Mouse (Mus musculus) CH12.LX (cell line): ENCODE data around the gene Tsc22d2. TPM values are rescaled to one million over a fixed set of nuclear protein-coding genes. Genes with fewer than 3 reads are reported as not detected.
A peak's percentile ranks its signal among the peaks of the same experiment; 100 is the strongest.

ENCODE experiments used
- DNase-seq: peaks from one replicate; pipeline ENCODE4 v3.0.0-alpha.2; 2013; ENCODE audit errors: extremely low read depth
- H3K27ac ChIP-seq: 2 replicates; pipeline ENCODE4 v1.5.1; 2012; ENCODE audit warnings: low read depth, mild to moderate bottlenecking, control low read depth, moderate library complexity; ENCODE audit not compliant: insufficient read depth
- H3K27me3 ChIP-seq: replicated peaks from 2 replicates; pipeline ENCODE3; 2012; ENCODE audit warnings: inconsistent platforms
- H3K36me3 ChIP-seq, 2 experiments: replicated peaks in 1 of 2; 2 replicates each; pipeline versions ENCODE3 to v1.6.1; 2012; ENCODE audit warnings: inconsistent platforms in 1 of 2, low read length in 1 of 2, mild to moderate bottlenecking in 1 of 2, mixed read lengths in 1 of 2, moderate library complexity in 1 of 2; ENCODE audit not compliant: control insufficient read depth in 1 of 2, insufficient read depth in 1 of 2
- H3K4me1 ChIP-seq, 2 experiments: 2 replicates each; pipeline ENCODE4 v1.6.1; 2012; ENCODE audit warnings: inconsistent platforms in 1 of 2, moderate library complexity in 1 of 2; ENCODE audit not compliant: insufficient read depth in 2 of 2, control insufficient read depth in 1 of 2
- H3K4me2 ChIP-seq: 2 replicates; pipeline ENCODE4 v1.6.1; 2012; ENCODE audit warnings: low read depth, mild to moderate bottlenecking, control low read depth; ENCODE audit not compliant: poor library complexity, insufficient read depth, severe bottlenecking
- H3K4me3 ChIP-seq, 3 experiments: fragments of 150-350 bp in 1 of 3; sonication (generic) in 1 of 3; replicated peaks in 1 of 3; 2 replicates each; pipeline versions ENCODE3 to v1.5.1; 2011 to 2012; ENCODE audit warnings: low read depth in 2 of 3, low read length in 2 of 3, mild to moderate bottlenecking in 2 of 3, moderate library complexity in 2 of 3, control low read depth in 1 of 3, improper control_type of control experiment in 1 of 3, inconsistent platforms in 1 of 3, mixed read lengths in 1 of 3; ENCODE audit not compliant: poor library complexity in 1 of 3
- H3K79me2 ChIP-seq: replicated peaks from 2 replicates; pipeline ENCODE4 v1.6.1; 2012; ENCODE audit warnings: mild to moderate bottlenecking, moderate library complexity; ENCODE audit not compliant: control insufficient read depth, poor library complexity, insufficient read depth, severe bottlenecking; ENCODE audit errors: extremely low read depth
- H3K9ac ChIP-seq: 2 replicates; pipeline ENCODE4 v1.6.1; 2012; ENCODE audit warnings: low read depth, mild to moderate bottlenecking, control low read depth, moderate library complexity; ENCODE audit not compliant: insufficient read depth
- H3K9me3 ChIP-seq: replicated peaks from 2 replicates; pipeline ENCODE3; 2012; ENCODE audit warnings: low read length, inconsistent platforms, mixed read lengths
- CHD2 ChIP-seq: IDR thresholded peaks from 2 replicates; pipeline ENCODE4 v1.6.1; 2011; ENCODE audit warnings: low read length, improper control_type of control experiment
- CTCF ChIP-seq, 2 experiments: IDR thresholded peaks in 1 of 2; conservative IDR thresholded peaks in 1 of 2; 2 replicates each; pipeline ENCODE4 v1.5.1; 2011 to 2012; ENCODE audit warnings: low read depth in 2 of 2, low read length in 2 of 2, improper control_type of control experiment in 1 of 2, inconsistent platforms in 1 of 2, mild to moderate bottlenecking in 1 of 2, moderate library complexity in 1 of 2
- ETS1 ChIP-seq: conservative IDR thresholded peaks from 2 replicates; pipeline ENCODE4 v1.6.1; 2012; ENCODE audit warnings: low read depth, mild to moderate bottlenecking, inconsistent platforms, low read length, improper control_type of control experiment, moderate library complexity
- GABPA ChIP-seq: IDR thresholded peaks from 2 replicates; pipeline ENCODE4 v1.6.1; 2012; ENCODE audit warnings: low read depth, low read length, improper control_type of control experiment, inconsistent platforms; ENCODE audit not compliant: insufficient replicate concordance
- JUN ChIP-seq: IDR thresholded peaks from 2 replicates; pipeline ENCODE4 v1.6.1; 2011; ENCODE audit warnings: low read depth, mild to moderate bottlenecking, low read length, improper control_type of control experiment, moderate library complexity; ENCODE audit not compliant: insufficient read depth
- MAFK ChIP-seq: IDR thresholded peaks from 2 replicates; pipeline ENCODE4 v1.6.1; 2011; ENCODE audit warnings: low read length, improper control_type of control experiment; ENCODE audit not compliant: insufficient replicate concordance
- MAX ChIP-seq: IDR thresholded peaks from 2 replicates; pipeline ENCODE4 v1.6.1; 2011; ENCODE audit warnings: low read length, improper control_type of control experiment
- NELFE ChIP-seq: IDR thresholded peaks from 2 replicates; pipeline ENCODE4 v1.6.1; 2011; ENCODE audit warnings: low read depth, low read length, improper control_type of control experiment
- PAX5 ChIP-seq: IDR thresholded peaks from 2 replicates; pipeline ENCODE4 v1.6.1; 2012; ENCODE audit warnings: low read length, inconsistent platforms, mixed read lengths
- POLR2A ChIP-seq: IDR thresholded peaks from 2 replicates; pipeline ENCODE4 v1.6.1; 2011; ENCODE audit warnings: low read depth, mild to moderate bottlenecking, improper control_type of control experiment, low read length
- SIN3A ChIP-seq: IDR thresholded peaks from 2 replicates; pipeline ENCODE4 v1.6.1; 2012; ENCODE audit warnings: low read length, improper control_type of control experiment, inconsistent platforms
- SMC3 ChIP-seq: IDR thresholded peaks from 2 replicates; pipeline ENCODE4 v1.6.1; 2011; ENCODE audit warnings: low read depth, low read length, improper control_type of control experiment
- TCF12 ChIP-seq: IDR thresholded peaks from 2 replicates; pipeline ENCODE4 v1.6.1; 2014; ENCODE audit warnings: low read depth, mild to moderate bottlenecking, inconsistent platforms, low read length, improper control_type of control experiment
- USF1 ChIP-seq: IDR thresholded peaks from 2 replicates; pipeline ENCODE4 v1.6.1; 2014; ENCODE audit warnings: low read depth, mild to moderate bottlenecking, inconsistent platforms, low read length, improper control_type of control experiment
- USF2 ChIP-seq: conservative IDR thresholded peaks from 2 replicates; pipeline ENCODE4 v1.6.1; 2011; ENCODE audit warnings: low read depth, low read length, improper control_type of control experiment
- dilution Hi-C: fragments of 300-500 bp; cut with MboI; formaldehyde crosslinking; loops from 2 replicates; pipeline ENCODE4 v1.14.3; 2020; ENCODE audit warnings: low sequenced_read_pairs; ENCODE audit not compliant: extremely low pct_unique_long_range_greater_than_20kb, extremely low pct_ligation_motif_present
- in situ Hi-C: fragments of 300-500 bp; cut with MboI; formaldehyde crosslinking; loops from 3 replicates; pipeline ENCODE4 v1.14.3; 2019; ENCODE audit warnings: low sequenced_read_pairs, low pct_ligation_motif_present, low pct_unique_long_range_greater_than_20kb, mixed read lengths
- polyA plus RNA-seq: library from polyadenylated mRNA; unstranded; fragments of >175 nt; gene quantifications from 2 replicates; pipeline ENCODE4 v1.2.1, GENCODE M21; 2012; ENCODE audit warnings: low read depth; ENCODE audit not compliant: insufficient read length
- total RNA-seq, 2 experiments: library from RNA; depleted of rRNA; stranded (reverse); fragments of 300-350 nt in 1 of 2; fragments of >200 nt in 1 of 2; gene quantifications; 2 replicates each; pipeline ENCODE4 v1.2.3; 2012 to 2014

The Tsc22d2 gene
- total and polyA plus RNA-seq, 3 experiments = 9.0 to 17.4 (median 12.9) TPM

DNA sequence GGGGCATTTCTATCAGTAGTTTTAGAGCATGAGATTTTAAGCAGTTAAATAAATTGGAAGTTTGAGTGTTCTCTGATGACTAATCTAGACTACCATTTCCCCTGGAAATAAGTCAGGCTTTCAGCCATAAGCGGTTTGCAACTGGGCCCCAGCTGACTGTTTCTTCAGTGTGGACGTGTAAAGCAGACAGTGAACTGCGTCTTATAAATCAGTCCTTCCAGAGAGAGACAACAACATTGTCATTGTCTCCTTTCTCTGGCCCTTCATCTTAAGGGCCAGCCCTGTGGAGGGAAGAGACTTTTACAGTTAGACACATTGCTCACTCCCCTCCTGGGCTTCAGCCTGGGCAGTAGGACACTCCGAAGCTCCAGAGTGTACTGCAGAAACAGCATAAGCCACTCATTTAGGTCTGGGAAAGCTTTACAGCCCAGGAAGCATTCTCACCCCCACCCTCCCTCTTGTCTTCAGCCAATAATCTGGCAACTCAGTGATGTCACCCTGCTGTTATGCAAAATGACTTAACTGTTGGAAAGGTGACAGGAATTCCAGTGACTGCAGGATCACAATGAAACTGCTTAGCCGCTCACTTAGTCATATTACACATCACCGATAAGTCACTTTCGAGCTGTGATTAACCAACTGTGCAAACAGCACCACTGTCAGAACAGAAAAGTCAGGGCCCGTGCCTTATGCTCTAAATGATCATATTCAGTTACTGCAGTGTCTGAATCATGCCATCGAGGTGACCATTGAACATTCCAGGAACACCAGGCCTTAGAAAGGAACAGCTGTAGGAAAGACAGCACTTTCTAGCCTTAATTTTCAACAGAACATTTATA lies 42.2 kb upstream of the Tsc22d2 start:
- H3K9ac ChIP-seq = no peak overlapping the region
- no peaks in the 10 kb centered on the region for H3K79me2 ChIP-seq
- H3K9me3 ChIP-seq = no peaks in the 10 kb centered on the region
- no peaks in the 10 kb centered on the region for H3K36me3 ChIP-seq
- in situ Hi-C loops = no loop called here
- no peak for DNase-seq
- H3K27me3 ChIP-seq = no peaks in the 10 kb centered on the region
- H3K4me2 ChIP-seq = 0 out of 2 replicates have a peak overlapping the region, but pooled peaks have one; percentile 35
- no peak overlapping the region for H3K27ac ChIP-seq
- H3K4me1 ChIP-seq = 0 out of 4 replicates have a peak, but pooled peaks cover 0 to 4% of the 10 kb centered on the region in 2 experiments
- TF ChIP-seq JUN (0 out of 2 replicates have a peak, but pooled peaks have one; percentile 12), NELFE (no peak)
- H3K4me3 ChIP-seq = no peak overlapping the region
- dilution Hi-C loops = no loop called here

DNA sequence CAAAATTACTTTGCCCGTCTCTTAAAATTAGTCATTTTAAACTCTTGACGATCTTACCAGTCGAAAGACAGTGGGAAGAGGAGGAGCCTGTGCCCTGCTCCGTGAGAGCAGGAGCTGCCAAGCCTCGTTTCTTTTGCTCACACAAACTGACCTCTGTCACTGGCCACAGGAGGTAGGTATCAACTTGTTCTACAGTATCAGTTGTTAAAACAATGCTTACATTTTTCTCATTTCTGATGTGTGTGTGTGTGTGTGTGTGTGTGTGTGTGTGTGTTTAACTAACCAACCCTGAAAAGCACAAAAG lies 41.7 kb upstream of the Tsc22d2 start:
- no peak overlapping the region for H3K9ac ChIP-seq
- no peaks in the 10 kb centered on the region for H3K36me3 ChIP-seq
- H3K79me2 ChIP-seq = no peaks in the 10 kb centered on the region
- in situ Hi-C loops = no loop called here
- 0 out of 2 replicates have a peak overlapping the region, but pooled peaks have one; percentile 35 for H3K4me2 ChIP-seq
- no peak overlapping the region for H3K4me3 ChIP-seq
- no peaks in the 10 kb centered on the region for H3K27me3 ChIP-seq
- H3K27ac ChIP-seq = no peak overlapping the region
- no peaks in the 10 kb centered on the region for H3K9me3 ChIP-seq
- TF ChIP-seq USF2 (no peak), GABPA (no peak), PAX5 (no peak), POLR2A (no peak), USF1 (no peak), ETS1 (no peak), TCF12 (no peak), CHD2 (no peak), NELFE (no peak), SIN3A (no peak), MAX (no peak), CTCF (conservative IDR thresholded peaks at IDR 0.05 in 1 of 2, IDR thresholded peaks at IDR 0.05 in 1 of 2; ENCODE audit: low read depth in 2 of 2, low read length in 2 of 2) (no peak), MAFK (no peak), SMC3 (no peak)
- dilution Hi-C loops = no loop called here
- H3K4me1 ChIP-seq = 0 out of 4 replicates have a peak, but pooled peaks cover 0 to 4% of the 10 kb centered on the region in 2 experiments
- no peak for DNase-seq
